Mouse (Mus musculus) midbrain, embryonic 11.5 days (tissue): ENCODE results near the gene Hoxa7. TPM values are rescaled to one million over a fixed set of nuclear protein-coding genes. Genes with fewer than 3 reads are reported as not detected.

Source experiments
- ATAC-seq: fragments of 200-750 bp; cut with Nextera tagmentation; 2 replicates; pipeline ENCODE4 v1.8.0; 2017; ENCODE audit warnings: moderate TSS enrichment, moderate library complexity; ENCODE audit not compliant: low FRiP score
- DNase-seq: peaks from one replicate; pipeline ENCODE4 v3.0.0; 2015; ENCODE audit warnings: low spot score; ENCODE audit errors: missing footprints
- H3K27ac ChIP-seq: fragments of 300-500 bp; sonication (generic); 2 replicates; pipeline ENCODE4 v1.5.1; 2014; ENCODE audit warnings: low read depth, low read length
- H3K27me3 ChIP-seq: fragments of 300-500 bp; sonication (generic); 2 replicates; pipeline ENCODE4 v1.6.1; 2014; ENCODE audit warnings: mild to moderate bottlenecking, low read length, moderate library complexity, mixed read lengths; ENCODE audit not compliant: control insufficient read depth, insufficient read depth
- H3K36me3 ChIP-seq: fragments of 300-500 bp; sonication (generic); 2 replicates; pipeline ENCODE4 v1.6.1; 2014; ENCODE audit warnings: mild to moderate bottlenecking, low read length, moderate library complexity, mixed read lengths; ENCODE audit not compliant: control insufficient read depth, insufficient read depth
- H3K4me1 ChIP-seq: fragments of 300-500 bp; sonication (generic); 2 replicates; pipeline ENCODE4 v1.6.1; 2014; ENCODE audit warnings: low read length; ENCODE audit not compliant: control insufficient read depth, insufficient read depth
- H3K4me2 ChIP-seq: fragments of 300-500 bp; sonication (generic); 2 replicates; pipeline ENCODE4 v1.6.1; 2014; ENCODE audit warnings: mild to moderate bottlenecking, moderate library complexity
- H3K4me3 ChIP-seq: fragments of 300-500 bp; sonication (generic); 2 replicates; pipeline ENCODE4 v1.5.1; 2014; ENCODE audit warnings: low read depth, low read length
- H3K9ac ChIP-seq: fragments of 300-500 bp; sonication (generic); 2 replicates; pipeline ENCODE4 v1.6.1; 2014; ENCODE audit warnings: low read length
- H3K9me3 ChIP-seq: fragments of 300-500 bp; sonication (generic); 2 replicates; pipeline ENCODE4 v1.6.1; 2016; ENCODE audit warnings: low read length; ENCODE audit not compliant: control insufficient read depth
- WGBS: fragments of 180-500 bp; shearing (Covaris S2); extraction: QIAGEN DNeasy Blood & Tissue Kit; methylation state at CpG from one replicate; pipeline ENCODE4 v1.1.7; 2014; 5-methylcytosine and 5-hydroxymethylcytosine counted together
- polyA plus RNA-seq: library from polyadenylated mRNA; unstranded; fragments of >200 nt; fragmentation: Nextera tagmentation; extraction: Ambion mirVana; gene quantifications from 2 replicates; pipeline ENCODE4 v1.2.1, GENCODE M21; 2014

The Hoxa7 gene
- polyA plus RNA-seq, 1 experiment from 2014 or later: not detected

GRCm38 (mm10) chr6:52265306-52265912, 43.8 kb upstream of the Hoxa7 start:
- H3K36me3 ChIP-seq: no peaks in the 10 kb centered on the region
- no peaks in the 10 kb centered on the region for H3K9me3 ChIP-seq
- DNase-seq (peak; percentile 95), ATAC-seq (no peak)
- H3K4me2 ChIP-seq: no peak overlapping the region
- H3K4me1 ChIP-seq: no peaks in the 10 kb centered on the region; the same call in 1 of the 2 replicates
- 1% methylated on average over 18 of the region's 18 CpGs for WGBS
- H3K27ac ChIP-seq: no peak overlapping the region
- no peak overlapping the region for H3K4me3 ChIP-seq
- no peak overlapping the region for H3K9ac ChIP-seq
- H3K27me3 ChIP-seq: peaks cover 98% of the 10 kb centered on the region

- ATAC-seq (no peak), DNase-seq (peak; percentile 95)
- Histone ChIP-seq H3K27ac (no peak overlapping the region), H3K9me3 (no peaks in the 10 kb centered on the region), H3K27me3 (peaks cover 98% of the 10 kb centered on the region), H3K4me3 (no peak overlapping the region), H3K4me2 (no peak overlapping the region), H3K4me1 (no peaks in the 10 kb centered on the region; the same call in 1 of the 2 replicates), H3K36me3 (no peaks in the 10 kb centered on the region), H3K9ac (no peak overlapping the region)
- 3% methylated on average over 5 of the region's 5 CpGs for WGBS
These were observed 42.6 kb upstream of the Hoxa7 start for GRCm38 (mm10) chr6:52264106-52264790.

DNA sequence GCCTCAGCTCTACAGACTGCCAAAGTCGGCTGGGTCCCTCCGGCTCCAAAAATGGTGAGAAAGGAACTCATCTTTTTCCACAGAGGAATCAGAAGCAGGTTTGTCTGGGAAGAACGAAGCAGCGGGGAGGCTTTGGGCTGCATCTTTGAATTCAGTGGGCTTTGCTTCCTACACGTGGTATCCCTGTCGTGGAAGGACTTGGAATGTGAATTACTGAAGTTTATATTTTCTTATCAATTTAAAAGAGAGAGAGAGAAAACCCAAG, 41.6 kb upstream of the Hoxa7 start:
- Histone ChIP-seq H3K27me3 (peaks cover 98% of the 10 kb centered on the region), H3K9ac (no peak overlapping the region), H3K4me3 (no peak overlapping the region), H3K9me3 (no peaks in the 10 kb centered on the region), H3K4me2 (no peak overlapping the region), H3K36me3 (no peaks in the 10 kb centered on the region), H3K4me1 (no peaks in the 10 kb centered on the region; the same call in 1 of the 2 replicates), H3K27ac (no peak overlapping the region)
- ATAC-seq (no peak), DNase-seq (no peak)
- WGBS: 3% methylated on average over 6 of the region's 6 CpGs

DNA sequence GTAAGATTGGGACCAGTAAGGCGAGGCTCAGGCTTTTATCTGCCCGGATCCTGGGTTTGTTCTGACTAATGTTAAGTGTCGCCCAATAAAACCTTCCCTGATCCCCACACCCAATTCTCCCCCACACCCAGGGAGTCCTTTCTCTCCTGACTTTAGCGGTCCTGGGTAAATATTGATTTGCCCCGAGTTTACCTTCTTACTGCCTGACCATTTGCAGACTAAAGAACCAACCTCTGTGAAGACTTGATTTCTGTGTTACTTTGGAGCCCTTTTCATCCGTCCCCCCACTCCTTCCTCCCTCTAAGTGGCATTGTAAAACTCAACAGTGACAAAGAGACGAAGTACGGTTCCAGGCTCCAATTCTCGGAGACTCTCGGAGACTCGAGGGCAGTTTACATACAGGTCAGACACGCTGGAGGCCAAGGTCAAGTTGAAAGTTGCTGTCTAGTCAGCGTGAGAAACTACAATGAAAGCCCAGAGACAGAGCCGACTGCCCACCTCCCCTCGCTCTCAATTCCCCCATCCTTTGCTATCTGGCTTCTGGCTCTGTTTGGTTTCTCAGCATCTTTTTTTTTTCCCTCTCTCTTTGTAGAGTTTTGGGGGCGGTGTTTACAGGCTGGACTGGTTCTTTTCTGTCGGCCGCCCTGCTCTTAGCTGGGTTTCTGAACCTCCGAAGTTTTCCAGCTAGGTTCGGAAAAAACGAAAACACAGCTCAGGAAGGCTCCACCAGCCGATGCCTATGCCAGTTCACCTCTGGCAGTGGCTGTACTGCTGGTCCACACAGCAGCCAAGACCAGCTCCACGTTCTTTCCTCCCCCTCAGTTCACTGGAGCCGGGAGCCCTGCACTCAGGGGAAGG, 41.0 kb upstream of the Hoxa7 start:
- DNase-seq: peak; percentile 97
- Histone ChIP-seq H3K9ac (no peak overlapping the region), H3K4me2 (no peak overlapping the region), H3K9me3 (no peaks in the 10 kb centered on the region), H3K27ac (no peak overlapping the region), H3K4me3 (no peak overlapping the region), H3K4me1 (no peaks in the 10 kb centered on the region; the same call in 1 of the 2 replicates), H3K36me3 (no peaks in the 10 kb centered on the region), H3K27me3 (peaks cover 96% of the 10 kb centered on the region)
- WGBS: 2% methylated on average over 24 of the region's 24 CpGs
- no peak for ATAC-seq

DNA sequence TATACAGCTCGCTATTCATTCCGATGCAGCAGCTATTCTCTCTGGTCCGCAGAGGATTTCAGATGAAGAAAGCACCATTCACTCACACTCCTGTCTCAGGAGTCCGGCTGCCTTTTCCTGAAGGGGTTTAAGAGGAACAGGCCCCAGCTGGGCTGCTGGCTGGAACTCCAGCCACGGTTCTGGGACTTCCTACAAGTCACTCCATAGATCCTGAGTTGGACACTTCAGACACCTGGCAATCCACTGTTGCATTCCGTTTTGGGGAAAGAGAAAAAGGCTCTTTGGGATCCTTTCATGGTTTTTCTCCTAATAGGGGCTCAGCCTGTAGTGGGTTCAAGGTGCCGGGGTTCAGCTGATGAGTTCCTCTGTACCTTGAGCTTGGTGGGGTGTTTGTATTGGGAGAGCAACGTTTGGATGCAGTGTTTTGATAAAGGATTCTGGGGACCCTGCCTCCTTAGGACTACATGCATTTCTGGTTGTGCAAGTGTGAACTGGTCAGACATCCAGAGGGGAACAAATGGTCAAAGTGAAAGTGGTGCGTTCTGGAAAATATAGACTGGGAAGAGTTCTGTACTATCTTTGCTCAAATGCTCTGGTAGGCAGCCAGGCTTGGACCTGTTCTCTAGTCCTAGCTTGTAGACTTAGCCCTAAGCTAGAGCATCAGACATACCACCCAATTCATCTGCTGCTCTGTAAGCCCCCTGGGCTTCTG, 40.3 kb upstream of the Hoxa7 start:
- ATAC-seq (no peak), DNase-seq (peak; percentile 95)
- Histone ChIP-seq H3K27me3 (peaks cover 98% of the 10 kb centered on the region), H3K36me3 (no peaks in the 10 kb centered on the region), H3K9ac (no peak overlapping the region), H3K4me3 (no peak overlapping the region), H3K9me3 (no peaks in the 10 kb centered on the region), H3K4me2 (no peak overlapping the region), H3K4me1 (no peaks in the 10 kb centered on the region; the same call in 1 of the 2 replicates), H3K27ac (no peak overlapping the region)
- WGBS: 2% methylated on average over 9 of the region's 9 CpGs

GRCm38 (mm10) chr6:52260654-52261575, 39.3 kb upstream of the Hoxa7 start, which contains the start of gene Hoxa13:
Gene Hoxa13, minus strand, starts transcription at chr6:52260880.
- Histone ChIP-seq H3K36me3 (no peaks in the 10 kb centered on the region), H3K9me3 (no peaks in the 10 kb centered on the region), H3K27me3 (peaks cover 96% of the 10 kb centered on the region), H3K9ac (no peak within 1 kb of the TSS), H3K4me3 (peak within 1 kb of the TSS; percentile 10), H3K4me1 (no peaks in the 10 kb centered on the region; the same call in 1 of the 2 replicates), H3K27ac (no peak within 1 kb of the TSS), H3K4me2 (peak within 1 kb of the TSS; percentile 25)
- WGBS: under 1% methylated on average over 41 of the region's 72 CpGs
- peak; percentile 67; the same call in 1 of the 2 replicates for ATAC-seq
- DNase-seq: peak; percentile 97

GRCm38 (mm10) chr6:52259811-52260261, 38.2 kb upstream of the Hoxa7 start:
- peak overlapping the region; percentile 10 for H3K4me3 ChIP-seq
- WGBS: under 1% methylated on average over 37 of the region's 39 CpGs
- no peak for ATAC-seq

More at GRCm38 (mm10) chr6:52259811-52260261, 38.2 kb upstream of the Hoxa7 start:
- no peak overlapping the region for H3K9ac ChIP-seq
- no peak overlapping the region for H3K27ac ChIP-seq
- DNase-seq: peak; percentile 97
- peak overlapping the region; percentile 25 for H3K4me2 ChIP-seq
- no peaks in the 10 kb centered on the region for H3K36me3 ChIP-seq
- peaks cover 96% of the 10 kb centered on the region for H3K27me3 ChIP-seq
- no peaks in the 10 kb centered on the region; the same call in 1 of the 2 replicates for H3K4me1 ChIP-seq
- H3K9me3 ChIP-seq: no peaks in the 10 kb centered on the region
